Mouse (Mus musculus) thymus, postnatal 10 days (tissue): ENCODE data around the gene Psmc6.

Source experiments
- DNase-seq, 2 experiments: peaks; one replicate each; pipeline ENCODE4 v3.0.0; 2021; ENCODE audit warnings: low spot score in 2 of 2

Gene Psmc6

DNA sequence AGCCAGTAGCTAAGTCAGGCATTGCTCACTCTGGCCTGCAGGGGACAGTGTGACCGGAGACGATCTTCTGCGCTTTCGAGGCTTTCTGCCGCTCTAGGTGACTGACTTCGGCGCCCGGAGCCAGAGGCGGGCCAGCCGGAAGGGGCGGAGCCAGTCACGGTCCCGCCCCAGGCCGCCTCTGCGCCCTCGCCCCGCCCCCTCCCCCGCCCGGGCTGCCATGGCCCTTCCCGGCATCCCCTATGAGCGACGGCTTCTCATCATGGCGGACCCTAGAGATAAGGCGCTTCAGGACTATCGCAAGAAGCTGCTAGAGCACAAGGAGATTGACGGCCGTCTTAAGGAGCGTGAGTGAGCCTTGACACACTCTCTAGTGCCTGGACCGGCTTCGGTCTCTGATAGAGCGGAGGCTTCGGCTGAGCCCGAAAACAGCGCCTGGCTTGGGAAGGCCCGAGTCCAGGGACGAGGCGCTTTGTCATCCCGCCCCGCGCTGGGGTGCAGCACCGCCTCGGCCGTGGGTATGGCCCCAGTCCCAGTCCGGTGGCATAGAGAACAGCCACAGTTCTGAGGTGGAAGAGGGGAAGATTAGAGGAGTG is at the start of gene Psmc6:
Psmc6 (plus strand) TSS at position 200 of the 593 bp plus-strand sequence.
- DNase-seq: peak; percentile 85 to 89

DNA sequence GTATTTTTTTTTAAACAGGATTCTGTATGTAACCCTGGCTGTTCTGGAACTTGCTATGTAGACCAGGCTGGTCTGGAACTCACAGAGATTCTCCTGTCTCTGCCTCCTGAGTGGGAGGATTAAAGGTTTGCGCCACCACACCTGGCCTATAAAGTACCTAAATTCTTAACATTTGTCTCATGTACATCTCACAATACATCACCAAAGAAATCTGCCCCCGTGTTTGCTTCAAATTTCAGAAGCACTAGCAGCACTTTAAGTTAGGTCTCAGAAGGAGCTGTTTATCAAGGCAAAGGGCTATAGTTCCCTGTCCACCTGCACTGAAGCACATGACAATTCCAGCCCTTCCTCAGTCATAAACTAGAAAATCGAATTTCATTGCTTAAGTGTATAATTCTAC is 47.5 kb upstream of the Psmc6 start:
- DNase-seq: no peak

DNA sequence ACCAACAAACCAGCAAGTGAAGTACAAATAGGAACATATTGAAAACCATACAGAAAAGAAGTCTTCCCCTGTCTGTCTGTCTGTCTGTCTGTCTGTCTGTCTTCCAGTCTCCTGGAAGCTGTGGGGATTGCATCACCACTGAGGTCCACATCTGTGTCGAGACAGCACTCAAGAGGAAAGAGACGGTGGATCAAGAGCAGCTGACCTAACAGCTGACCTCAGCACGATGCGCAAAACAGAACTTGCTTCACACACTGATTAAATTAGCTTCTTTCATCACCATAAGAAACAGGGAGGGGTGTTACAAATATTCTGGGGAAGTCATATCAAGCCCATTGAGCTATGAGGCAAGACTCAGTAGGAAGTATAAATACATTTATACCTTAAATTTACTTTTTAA is 38.0 kb upstream of the Psmc6 start:
- DNase-seq: no peak

DNA sequence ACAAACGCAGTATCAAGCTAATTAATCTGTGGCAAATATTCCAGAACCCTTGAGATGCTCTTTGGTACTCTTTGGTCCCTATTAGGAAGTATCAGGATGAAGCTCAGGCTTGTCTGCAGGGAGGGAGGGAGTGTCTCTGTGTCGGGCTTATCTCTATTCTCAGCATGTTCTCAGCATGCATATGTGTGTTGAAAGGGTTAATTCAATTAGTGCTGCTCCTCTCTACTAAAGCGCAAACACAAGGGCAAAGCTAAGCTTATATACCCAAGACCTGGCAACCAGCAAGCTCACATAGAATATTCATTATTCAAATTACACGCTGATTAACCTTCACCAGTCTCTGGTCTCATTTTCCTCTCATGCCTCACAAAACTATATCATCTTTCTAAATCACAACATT is 25.6 kb upstream of the Psmc6 start:
- DNase-seq: no peak

DNA sequence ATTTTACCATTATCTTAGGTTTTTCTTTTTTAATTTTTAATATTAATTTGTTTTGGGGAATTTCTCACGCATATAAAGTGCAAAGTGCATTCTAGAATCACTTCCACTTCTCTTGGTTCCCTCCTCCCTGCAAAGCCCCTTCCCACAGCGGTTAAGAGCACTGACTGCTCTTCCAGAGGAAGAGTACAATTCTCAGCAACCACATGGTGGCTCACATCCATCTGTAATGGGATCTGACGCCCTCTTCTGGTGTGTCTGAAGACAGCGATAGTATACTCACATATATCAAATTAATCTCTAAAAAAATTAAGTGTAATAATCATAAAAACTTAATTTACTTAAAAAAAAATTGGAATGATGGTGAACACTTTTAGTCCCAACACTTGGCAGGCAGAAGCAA is 25.2 kb upstream of the Psmc6 start:
- DNase-seq: no peak

DNA sequence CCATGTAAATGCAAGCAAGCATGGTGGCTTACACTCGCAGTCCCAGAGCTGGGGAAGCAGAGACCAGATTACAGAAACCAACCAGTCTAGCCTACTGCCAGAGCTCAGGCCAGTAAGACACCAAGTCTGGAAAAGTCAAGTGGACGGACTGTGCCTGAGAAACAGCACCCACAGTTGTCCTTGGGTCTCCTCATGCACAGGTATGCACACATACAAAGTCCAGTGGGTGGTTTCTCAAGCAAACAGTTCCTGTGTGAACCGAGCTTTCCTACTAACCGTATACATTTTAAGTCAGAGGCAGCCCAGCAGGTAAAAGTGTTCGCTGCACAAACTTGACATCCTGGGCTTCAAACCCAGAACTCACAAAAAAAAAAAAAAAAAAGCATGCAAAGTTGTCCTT is 23.7 kb upstream of the Psmc6 start:
- DNase-seq: no peak

DNA sequence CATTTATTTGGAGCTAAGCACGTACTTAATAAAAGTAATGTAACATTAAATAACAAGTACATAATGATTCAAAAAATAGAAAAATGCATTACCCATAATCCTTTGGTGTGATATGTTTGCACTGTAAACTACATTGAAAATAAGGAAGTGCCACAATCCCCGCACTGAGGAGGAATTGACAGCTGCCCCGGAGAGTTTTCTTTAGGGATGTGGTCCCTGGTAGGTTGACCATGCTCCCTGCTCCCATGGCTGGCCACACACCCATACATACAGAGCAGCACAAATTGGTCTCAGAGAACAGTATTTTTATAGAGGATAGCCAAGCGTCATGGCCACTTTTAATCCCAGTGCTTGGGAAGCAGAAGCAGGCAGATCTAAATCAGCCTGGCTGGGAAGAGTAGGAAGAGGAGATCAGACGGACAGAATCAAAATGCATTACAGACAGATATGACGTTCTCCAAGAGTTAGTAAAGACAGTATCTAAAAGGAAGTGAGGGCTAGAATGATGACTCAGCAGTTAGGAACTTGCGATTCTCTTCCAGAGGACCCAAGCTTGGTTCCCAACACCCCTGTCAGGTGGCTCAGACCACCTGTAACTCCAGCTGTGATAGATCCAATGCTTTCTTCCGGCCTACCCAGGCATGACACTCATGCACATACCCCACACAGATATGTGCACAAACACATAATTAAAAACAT is 21.8 kb upstream of the Psmc6 start:
- no peak for DNase-seq

DNA sequence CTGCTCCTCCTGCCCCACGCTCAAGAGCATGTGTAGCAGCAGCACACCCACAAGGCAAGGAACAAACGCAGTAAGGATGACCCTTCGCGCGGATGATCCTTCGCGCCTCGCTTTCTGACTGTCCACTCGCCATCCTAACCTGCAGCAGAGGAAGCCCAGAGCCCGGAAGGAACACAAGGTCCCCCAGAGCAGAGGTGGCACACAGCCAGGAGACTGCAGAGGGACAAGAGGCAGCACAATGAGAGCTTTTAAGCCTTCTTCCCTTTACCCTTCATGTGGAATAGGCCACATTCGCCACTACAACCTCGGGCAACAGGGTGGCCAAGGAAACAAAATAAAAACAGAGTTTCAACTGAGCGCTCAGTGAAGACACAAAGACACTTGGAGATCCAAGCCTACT is 19.9 kb upstream of the Psmc6 start:
- DNase-seq: no peak

DNA sequence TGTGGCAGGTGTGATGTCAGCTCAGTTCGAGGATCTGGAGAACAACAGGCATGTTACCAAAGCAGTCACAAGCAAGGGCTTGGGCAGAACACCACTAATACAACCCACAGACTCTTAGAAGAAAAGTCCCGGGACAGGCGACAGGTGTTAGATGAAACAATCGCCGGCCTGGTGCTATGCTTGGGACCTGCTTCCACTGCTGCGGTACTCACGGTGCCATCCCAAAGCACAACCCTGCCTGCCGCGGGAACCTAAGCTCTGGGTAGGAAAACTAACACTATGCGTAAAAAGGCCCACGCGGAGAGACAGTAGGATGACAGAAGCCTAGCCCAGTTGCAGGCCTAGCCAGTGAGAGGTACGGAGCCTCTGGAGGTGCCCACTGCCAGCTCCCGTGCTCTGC is 19.5 kb upstream of the Psmc6 start:
- no peak for DNase-seq

DNA sequence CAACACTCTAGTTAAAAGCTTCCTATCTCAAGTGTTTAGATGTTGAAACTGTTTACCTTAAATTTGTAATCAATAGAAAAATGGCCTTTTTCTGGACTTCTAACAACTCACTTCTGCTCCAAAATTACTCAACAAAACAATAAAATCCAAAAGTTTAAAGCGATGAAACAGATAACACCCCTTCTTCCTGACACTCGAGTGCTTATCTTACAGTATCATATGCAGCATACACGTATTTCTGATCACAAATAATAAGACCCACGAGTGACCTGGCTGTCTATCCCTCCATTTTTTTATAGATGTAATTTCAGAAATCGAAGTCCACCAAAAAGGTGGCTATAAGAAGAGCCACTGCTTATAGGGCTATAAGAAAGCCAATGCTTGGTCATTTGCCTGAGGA is 12.7 kb upstream of the Psmc6 start:
- DNase-seq: no peak

DNA sequence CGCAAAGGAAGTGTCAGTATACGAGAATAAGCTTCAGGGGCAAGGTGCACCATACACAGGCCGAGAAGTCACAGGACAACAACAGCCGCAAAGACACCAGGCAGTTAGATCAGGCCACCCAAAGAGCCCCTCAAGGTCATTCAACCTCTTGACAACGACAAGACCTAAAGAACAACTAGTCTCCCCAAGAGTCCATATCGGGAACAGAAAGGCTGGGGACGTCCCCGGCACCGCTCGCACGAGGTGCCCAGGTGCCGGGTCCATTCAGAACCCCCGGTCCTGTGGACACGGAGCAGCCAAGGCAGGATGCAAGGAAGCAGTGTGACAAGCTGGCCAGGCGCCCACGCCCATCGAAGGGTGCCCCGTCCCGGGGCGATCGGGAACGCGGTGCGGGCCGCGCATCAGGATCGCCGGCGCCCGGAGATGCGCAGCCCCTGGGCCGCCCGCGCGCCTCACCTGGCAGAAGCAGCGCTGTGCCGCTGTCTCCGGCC is 11.6 kb upstream of the Psmc6 start:
- DNase-seq: peak in 1 of 2 experiments; percentile 28

DNA sequence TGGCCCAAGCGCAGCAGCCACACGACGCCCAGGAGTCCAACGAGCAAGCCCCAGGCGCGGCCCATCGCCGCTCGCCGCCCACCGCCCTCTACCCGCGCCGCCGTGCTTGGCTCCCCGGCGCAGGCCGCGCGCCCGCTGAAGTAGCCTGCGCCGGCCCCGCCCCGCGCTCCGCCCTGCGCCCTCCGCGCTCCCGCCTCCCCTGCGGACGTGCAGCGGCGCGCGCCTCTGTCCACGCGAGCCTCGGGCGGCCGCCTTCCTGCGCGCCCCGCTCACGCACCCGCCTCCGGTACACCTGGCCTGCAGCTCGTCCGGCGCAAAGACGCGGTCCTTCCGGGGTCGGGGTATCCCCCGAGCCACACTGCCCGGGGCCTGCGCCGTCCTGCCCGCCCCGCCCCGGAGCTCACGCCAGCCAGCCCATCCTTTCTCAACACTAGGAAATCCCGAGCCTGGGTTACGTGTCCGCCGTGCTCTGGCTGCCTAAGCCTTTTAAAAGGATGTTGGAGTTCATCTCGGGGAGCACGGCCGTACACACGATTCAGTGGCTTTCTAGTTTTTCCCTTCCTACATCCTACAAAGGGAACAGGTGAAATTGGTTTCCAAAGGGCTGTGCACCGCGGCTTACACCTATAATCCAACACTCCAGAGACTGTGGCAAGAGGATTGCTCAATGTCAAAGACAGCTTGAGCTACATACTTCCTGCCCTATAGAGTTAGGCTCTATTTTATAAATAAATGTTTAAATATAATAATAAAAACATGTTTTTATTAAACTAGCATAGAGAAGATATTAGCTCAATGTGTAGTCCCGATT is 11.0 kb upstream of the Psmc6 start, which contains the start of gene Ero1l:
Ero1l (minus strand) TSS at position 346 of the 811 bp plus-strand sequence.
- peak; percentile 62 to 72 for DNase-seq

DNA sequence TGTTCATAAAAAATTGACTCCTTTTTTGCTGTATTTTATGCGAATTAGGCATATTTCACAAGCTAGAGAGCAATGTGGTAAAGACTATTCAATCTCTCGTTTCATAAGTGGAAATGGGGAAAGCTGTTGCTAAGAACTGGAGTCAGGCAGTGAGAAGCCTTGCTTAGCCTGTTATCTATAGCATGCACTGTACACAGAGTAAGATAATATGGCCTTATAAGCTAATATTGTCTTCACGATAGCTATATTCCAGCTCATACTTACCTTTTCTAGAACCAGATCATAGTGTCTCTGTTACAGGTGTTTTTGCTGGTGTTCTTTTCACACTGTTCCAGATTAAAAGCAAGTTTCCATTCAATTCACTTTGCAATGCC is 10.4 kb upstream of the Psmc6 start:
- no peak for DNase-seq

DNA sequence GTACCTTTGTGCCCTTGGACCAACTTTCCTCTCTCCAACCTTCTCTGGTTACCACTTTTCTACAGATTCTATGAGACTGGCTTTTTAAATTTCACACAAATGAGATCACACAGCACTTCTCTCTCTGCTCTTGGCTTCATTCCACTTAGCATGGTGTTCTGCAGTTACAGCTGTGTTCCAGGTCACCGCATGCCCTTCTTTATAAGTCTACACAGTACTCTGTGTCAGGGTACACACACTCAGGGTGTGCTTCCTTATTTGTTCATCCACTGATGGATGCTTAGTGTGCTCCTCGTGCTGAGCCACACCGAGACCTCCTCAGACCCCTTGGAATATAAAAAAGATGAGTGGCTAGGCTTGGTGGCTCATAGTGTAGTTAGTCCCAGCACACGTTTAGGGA is 9.5 kb upstream of the Psmc6 start:
- no peak for DNase-seq

DNA sequence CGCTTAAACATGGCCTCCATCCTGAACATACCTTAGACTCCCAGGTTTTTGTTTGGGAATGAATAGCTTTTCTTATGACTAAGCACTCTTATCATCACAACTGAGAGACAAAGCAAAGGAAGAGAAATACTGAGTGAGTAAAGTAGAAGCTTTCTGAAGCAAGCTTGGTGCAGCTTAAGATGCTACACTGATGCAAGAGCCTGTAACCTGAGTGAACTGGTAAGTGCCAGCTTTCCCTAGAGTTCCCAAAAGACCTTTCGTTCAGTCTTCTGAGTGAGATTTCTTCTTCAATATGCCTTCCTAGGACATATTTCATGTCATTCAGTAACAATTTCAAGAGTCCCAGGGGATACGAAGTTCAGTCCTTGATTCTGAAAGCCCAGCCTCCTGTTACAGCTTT is 8.5 kb upstream of the Psmc6 start:
- no peak for DNase-seq

DNA sequence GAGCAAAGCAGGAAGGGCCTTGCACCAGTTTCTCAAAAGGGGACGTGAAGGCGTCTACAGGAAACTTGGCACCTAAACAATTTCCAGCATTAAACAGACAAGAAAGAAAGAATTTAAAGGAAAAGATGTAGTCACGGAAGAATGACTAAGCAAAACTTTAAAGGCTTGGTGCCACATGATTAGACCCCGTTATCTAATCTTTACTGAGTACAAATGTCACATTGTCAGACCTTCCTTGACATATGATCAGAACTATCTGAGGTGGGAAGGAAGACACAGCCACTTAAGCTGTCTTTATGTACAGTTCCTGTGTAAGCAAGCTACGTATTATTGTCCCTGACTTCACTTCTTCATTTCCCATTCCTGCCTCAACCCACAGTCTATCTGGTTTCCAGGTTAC is 8.0 kb upstream of the Psmc6 start:
- no peak for DNase-seq

DNA sequence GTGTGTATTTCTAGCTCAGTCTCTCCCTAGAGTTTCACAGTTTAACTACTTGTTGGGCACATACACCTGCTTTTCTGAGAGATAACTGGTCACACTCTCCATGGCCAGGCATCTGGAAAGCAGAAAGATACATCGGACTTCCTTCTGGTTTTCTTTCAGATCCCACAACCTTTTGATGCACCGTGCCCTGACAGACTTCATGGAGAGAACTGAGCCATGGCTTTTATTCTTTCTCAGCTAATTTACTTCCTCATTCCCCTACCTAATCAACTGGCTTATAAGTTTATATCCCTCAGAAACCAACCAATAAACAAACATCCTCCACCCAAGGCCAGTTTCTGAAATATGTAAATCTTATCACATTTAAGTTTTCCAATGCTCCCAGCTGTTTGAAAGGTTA is 7.1 kb upstream of the Psmc6 start:
- no peak for DNase-seq

DNA sequence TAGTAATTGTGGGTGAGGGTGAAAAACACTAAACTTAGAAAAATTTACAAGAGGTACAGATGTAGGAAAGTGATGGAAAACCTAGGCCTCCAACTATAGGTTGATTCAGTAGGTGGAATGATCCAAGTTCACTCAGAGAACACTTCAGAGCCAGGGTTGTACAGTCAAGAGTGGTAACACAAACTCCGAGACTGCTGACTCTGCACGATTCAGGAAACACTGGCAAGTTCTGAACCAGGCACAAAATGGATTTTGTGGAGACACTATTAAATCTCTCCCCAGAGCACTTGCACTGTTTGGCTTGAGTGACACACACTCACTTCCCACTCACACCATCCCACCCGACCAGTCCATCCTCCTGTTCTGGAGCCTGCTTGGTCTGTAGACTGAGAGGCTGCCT is 6.3 kb upstream of the Psmc6 start:
- no peak for DNase-seq

DNA sequence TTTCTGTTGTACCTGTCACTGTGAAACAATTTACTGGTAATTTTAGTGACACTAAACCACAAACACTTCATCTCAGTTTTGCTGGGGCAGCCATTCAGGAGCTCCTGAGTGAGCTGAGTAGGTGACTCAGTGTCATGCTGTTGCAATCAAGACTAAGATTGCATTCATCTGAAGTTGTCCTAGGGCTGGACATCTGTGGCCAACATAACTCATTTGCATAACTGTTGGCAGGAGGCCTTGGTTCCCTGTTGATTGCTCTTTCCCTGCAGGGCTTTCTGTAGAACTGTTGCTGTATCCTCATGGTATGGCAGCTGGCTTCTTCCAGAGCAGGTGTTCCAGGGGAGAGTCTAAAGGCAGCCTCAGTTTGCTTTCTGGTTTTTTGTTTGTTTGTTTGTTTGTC is 4.1 kb upstream of the Psmc6 start:
- DNase-seq: no peak

DNA sequence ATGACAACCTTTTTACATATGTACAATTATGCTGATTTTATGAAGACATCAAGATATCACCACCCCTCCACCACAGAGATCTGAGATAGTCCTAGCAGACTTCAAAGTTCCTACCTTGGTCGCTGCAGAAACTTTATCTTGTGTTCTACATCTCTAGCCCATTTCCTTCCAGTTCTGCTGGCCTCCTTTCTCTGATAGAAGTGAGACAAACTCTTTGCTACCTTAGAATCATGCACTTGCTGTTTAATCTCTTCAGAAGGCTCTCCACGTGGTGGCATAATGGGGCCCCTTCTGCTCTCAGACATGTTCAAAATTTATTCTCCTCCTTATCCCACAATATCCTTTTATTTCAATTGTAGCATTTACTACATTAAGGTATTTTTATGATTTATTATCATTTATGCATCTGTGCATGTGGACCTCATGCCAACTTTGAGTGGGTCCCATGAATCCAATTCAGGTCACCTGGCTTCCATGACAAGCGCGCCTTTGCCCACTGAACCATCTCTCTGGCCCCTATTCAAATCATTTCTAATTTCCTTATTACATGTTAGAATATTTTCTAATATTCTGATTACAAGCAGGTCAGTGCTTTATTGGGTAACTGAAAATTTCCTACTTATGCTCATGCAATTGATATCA is 1.4 kb upstream of the Psmc6 start:
- DNase-seq: peak in 1 of 2 experiments; percentile 15

DNA sequence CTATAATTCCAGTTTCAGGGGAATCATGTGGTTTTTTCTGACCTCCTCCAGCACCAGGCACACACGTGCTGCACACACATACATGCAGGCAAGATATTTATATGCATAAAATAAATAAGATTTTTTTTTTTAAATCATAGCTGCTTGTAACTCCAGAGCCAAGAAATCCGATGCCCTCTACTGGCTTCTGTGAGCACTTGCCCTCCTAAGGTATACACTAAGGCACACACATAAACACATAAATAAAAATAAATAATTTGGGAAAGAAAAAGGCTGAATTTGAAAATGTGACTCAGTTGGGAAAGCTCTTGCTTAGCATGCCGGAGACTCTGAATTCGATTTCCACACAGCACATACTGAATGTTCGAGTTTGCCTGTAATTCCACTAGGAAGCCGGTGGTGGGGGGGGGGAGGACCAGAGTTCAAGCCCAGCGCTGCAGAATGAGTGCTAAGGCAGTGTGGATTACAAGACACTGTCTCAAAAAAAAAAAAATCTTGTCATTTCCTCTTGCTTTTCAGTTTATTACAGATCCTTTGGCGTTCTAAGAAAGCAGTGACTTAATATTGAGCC is 485 bp upstream of the Psmc6 start:
- no peak for DNase-seq
